Comparison of ENCODE assay signal across 8 mouse cellular contexts in genomic region chr7:127894480-127894879, GRCm38 (mm10). TPM values are rescaled to one million over a fixed set of nuclear protein-coding genes. Genes with fewer than 3 reads are reported as not detected.
DNase-seq lines count a peak whose midpoint lies in the region; ATAC-seq lines count a peak whose summit lies in the region.

No protein-coding gene starts in this region.

- peaks cover 21% of the 10 kb centered on the region for H3K36me3 ChIP-seq in kidney, embryonic 14.5 days (ENCODE audit: control insufficient read depth, insufficient read depth, low read length)
- peaks cover 19% of the 10 kb centered on the region for H3K36me3 ChIP-seq in forebrain, embryonic 12.5 days (replicated peaks)
- peaks cover 5% of the 10 kb centered on the region; the same call in 1 of the 2 replicates for H3K36me3 ChIP-seq in liver, embryonic 11.5 days (ENCODE audit: control insufficient read depth, insufficient read depth, low read length)
- H3K36me3 ChIP-seq in neural tube, embryonic 15.5 days, result peaks cover 28% of the 10 kb centered on the region

- H3K27ac ChIP-seq in kidney, embryonic 14.5 days (ENCODE audit: low read depth, low read length), result no peak overlapping the region
- H3K27ac ChIP-seq in forebrain, embryonic 12.5 days, result no peak overlapping the region
- H3K27ac ChIP-seq in liver, embryonic 11.5 days (ENCODE audit: low read depth, low read length), result peak overlapping the region; percentile 46; the same call in 1 of the 2 replicates
- H3K27ac ChIP-seq in neural tube, embryonic 15.5 days (replicated peaks), result peak overlapping the region; percentile 75; the same call in 1 of the 2 replicates

- intact Hi-C loops in left cerebral cortex, postnatal 10 days (cut with DNase I), result no loop called here

- H3K4me2 ChIP-seq in kidney, embryonic 14.5 days (replicated peaks; ENCODE audit: low read depth, low read length), result peak overlapping the region; percentile 88
- H3K4me2 ChIP-seq in forebrain, embryonic 12.5 days, result peak overlapping the region; percentile 82
- peak overlapping the region; percentile 92 for H3K4me2 ChIP-seq in liver, embryonic 11.5 days
- peak overlapping the region; percentile 72 for H3K4me2 ChIP-seq in neural tube, embryonic 15.5 days

- H3K9me3 ChIP-seq in kidney, embryonic 14.5 days (ENCODE audit: control insufficient read depth, low read length), result no peaks in the 10 kb centered on the region
- no peaks in the 10 kb centered on the region for H3K9me3 ChIP-seq in forebrain, embryonic 12.5 days
- H3K9me3 ChIP-seq in liver, embryonic 11.5 days (ENCODE audit: control insufficient read depth, low read length), result no peaks in the 10 kb centered on the region
- no peaks in the 10 kb centered on the region for H3K9me3 ChIP-seq in neural tube, embryonic 15.5 days (replicated peaks)

- H3K4me3 ChIP-seq in kidney, embryonic 14.5 days (ENCODE audit: low read length), result peak overlapping the region; percentile 70
- peak overlapping the region; percentile 59; the same call in 1 of the 2 replicates for H3K4me3 ChIP-seq in forebrain, embryonic 12.5 days (replicated peaks)
- H3K4me3 ChIP-seq in liver, embryonic 11.5 days (ENCODE audit: low read depth, low read length), result peak overlapping the region; percentile 66
- peak overlapping the region; percentile 61 for H3K4me3 ChIP-seq in neural tube, embryonic 15.5 days (replicated peaks)

- WGBS in kidney, embryonic 14.5 days, result 56% methylated on average over 5 of the region's 5 CpGs
- WGBS in forebrain, embryonic 12.5 days, result 86% methylated on average over 5 of the region's 5 CpGs
- WGBS in liver, embryonic 11.5 days, result 79% methylated on average over 5 of the region's 5 CpGs
- 80% methylated on average over 5 of the region's 5 CpGs for WGBS in neural tube, embryonic 15.5 days

- H3K9ac ChIP-seq in kidney, embryonic 14.5 days (ENCODE audit: low read depth, low read length), result peak overlapping the region; percentile 72; the same call in 1 of the 2 replicates
- H3K9ac ChIP-seq in forebrain, embryonic 12.5 days, result 0 out of 2 replicates have a peak overlapping the region, but pooled peaks have one; percentile 59
- H3K9ac ChIP-seq in liver, embryonic 11.5 days (ENCODE audit: low read depth, low read length), result peak overlapping the region; percentile 79; the same call in 1 of the 2 replicates
- H3K9ac ChIP-seq in neural tube, embryonic 15.5 days (replicated peaks), result peak overlapping the region; percentile 56

- peaks cover 7% of the 10 kb centered on the region; the same call in 1 of the 2 replicates for H3K4me1 ChIP-seq in kidney, embryonic 14.5 days (ENCODE audit: control insufficient read depth, insufficient read depth, low read length)
- H3K4me1 ChIP-seq in forebrain, embryonic 12.5 days, result peaks cover 10% of the 10 kb centered on the region
- peaks cover 12% of the 10 kb centered on the region for H3K4me1 ChIP-seq in liver, embryonic 11.5 days (replicated peaks; ENCODE audit: control insufficient read depth, insufficient read depth, low read length)
- peaks cover 13% of the 10 kb centered on the region for H3K4me1 ChIP-seq in neural tube, embryonic 15.5 days

- no peak for ATAC-seq in kidney, embryonic 14.5 days (ENCODE audit: low FRiP score, low TSS enrichment)
- no peak for ATAC-seq in forebrain, embryonic 12.5 days (ENCODE audit: low FRiP score)
- ATAC-seq in liver, embryonic 11.5 days (replicated peaks; ENCODE audit: low FRiP score), result no peak
- no peak for ATAC-seq in neural tube, embryonic 15.5 days (ENCODE audit: low FRiP score)

- no peaks in the 10 kb centered on the region for H3K27me3 ChIP-seq in kidney, embryonic 14.5 days (ENCODE audit: control insufficient read depth, insufficient read depth, low read length)
- 0 out of 2 replicates have a peak, but pooled peaks cover 2% of the 10 kb centered on the region for H3K27me3 ChIP-seq in forebrain, embryonic 12.5 days
- H3K27me3 ChIP-seq in liver, embryonic 11.5 days (replicated peaks; ENCODE audit: control insufficient read depth, insufficient read depth, low read length), result no peaks in the 10 kb centered on the region
- no peaks in the 10 kb centered on the region for H3K27me3 ChIP-seq in neural tube, embryonic 15.5 days (replicated peaks)

- DNase-seq in kidney, postnatal 10 days, result no peak
- DNase-seq in liver, embryonic 11.5 days (ENCODE audit: low spot score), result no peak
- no peak for DNase-seq in adrenal gland, postnatal 10 days
- no peak for DNase-seq in adrenal gland, postnatal 25 days
- no peak for DNase-seq in left cerebral cortex, postnatal 10 days (ENCODE audit: extremely low spot score in 1 of 2, low spot score in 2 of 2)

RNA-seq across cellular contexts. Expression of gene Gm21974, which starts 0.8 kb away (rescaled TPM):
- polyA plus RNA-seq in kidney, embryonic 14.5 days (2014; fragmentation: Nextera tagmentation; extraction: Ambion mirVana), result not detected in 2 replicates
- not detected in 2 replicates for polyA plus RNA-seq in forebrain, embryonic 12.5 days (2016; fragmentation: Nextera tagmentation; extraction: Ambion mirVana)
- polyA plus RNA-seq in liver, embryonic 11.5 days (2014; fragmentation: Nextera tagmentation; extraction: Ambion mirVana), result 0.08 TPM in 1 of 2 replicates, not detected in the other
- polyA plus RNA-seq in neural tube, embryonic 15.5 days (2015; fragmentation: Nextera tagmentation; extraction: Ambion mirVana), result not detected in 2 replicates
- not detected for total RNA-seq in adrenal gland, postnatal 10 days (2021)
- not detected in 2 replicates for total RNA-seq in adrenal gland, postnatal 25 days (2021)
- not detected for total RNA-seq in left cerebral cortex, postnatal 10 days (2021)

RNA-seq across cellular contexts. Expression of gene Vkorc1, which starts 0.9 kb away (rescaled TPM):
- polyA plus RNA-seq in kidney, embryonic 14.5 days (2014; fragmentation: Nextera tagmentation; extraction: Ambion mirVana), result 125 and 156 TPM in 2 replicates
- 36.6 and 46.6 TPM in 2 replicates for polyA plus RNA-seq in forebrain, embryonic 12.5 days (2016; fragmentation: Nextera tagmentation; extraction: Ambion mirVana)
- polyA plus RNA-seq in liver, embryonic 11.5 days (2014; fragmentation: Nextera tagmentation; extraction: Ambion mirVana), result 108 and 110 TPM in 2 replicates
- 86.2 and 96.0 TPM in 2 replicates for polyA plus RNA-seq in neural tube, embryonic 15.5 days (2015; fragmentation: Nextera tagmentation; extraction: Ambion mirVana)
- total RNA-seq in adrenal gland, postnatal 10 days (2021), result 100 to 1,000 TPM in 1 of 2 experiments, 10 to 100 TPM in 1; 84.3 to 112 TPM
- 69.5 and 76.6 TPM in 2 replicates for total RNA-seq in adrenal gland, postnatal 25 days (2021)
- 10 to 100 TPM; 23.9 to 24.6 TPM for total RNA-seq in left cerebral cortex, postnatal 10 days (2021)

RNA-seq across cellular contexts. Expression of gene Prss53, which starts 3.7 kb away (rescaled TPM):
- 0.73 and 0.77 TPM in 2 replicates for polyA plus RNA-seq in kidney, embryonic 14.5 days (2014; fragmentation: Nextera tagmentation; extraction: Ambion mirVana)
- polyA plus RNA-seq in forebrain, embryonic 12.5 days (2016; fragmentation: Nextera tagmentation; extraction: Ambion mirVana), result 0.49 and 0.77 TPM in 2 replicates
- 0.40 and 0.48 TPM in 2 replicates for polyA plus RNA-seq in liver, embryonic 11.5 days (2014; fragmentation: Nextera tagmentation; extraction: Ambion mirVana)
- polyA plus RNA-seq in neural tube, embryonic 15.5 days (2015; fragmentation: Nextera tagmentation; extraction: Ambion mirVana), result 1.1 and 1.2 TPM in 2 replicates
- 1 to 10 TPM in 1 of 2 experiments, under 1 TPM in 1; 0.72 to 1.2 TPM for total RNA-seq in adrenal gland, postnatal 10 days (2021)
- 1.2 and 2.2 TPM in 2 replicates for total RNA-seq in adrenal gland, postnatal 25 days (2021)
- total RNA-seq in left cerebral cortex, postnatal 10 days (2021), result under 1 TPM; 0.49 to 0.73 TPM

RNA-seq across cellular contexts. Expression of gene Bckdk, which starts 9.4 kb away (rescaled TPM):
- 152 and 155 TPM in 2 replicates for polyA plus RNA-seq in kidney, embryonic 14.5 days (2014; fragmentation: Nextera tagmentation; extraction: Ambion mirVana)
- polyA plus RNA-seq in forebrain, embryonic 12.5 days (2016; fragmentation: Nextera tagmentation; extraction: Ambion mirVana), result 89.2 and 92.8 TPM in 2 replicates
- 126 and 132 TPM in 2 replicates for polyA plus RNA-seq in liver, embryonic 11.5 days (2014; fragmentation: Nextera tagmentation; extraction: Ambion mirVana)
- 58.2 and 66.7 TPM in 2 replicates for polyA plus RNA-seq in neural tube, embryonic 15.5 days (2015; fragmentation: Nextera tagmentation; extraction: Ambion mirVana)
- 100 to 1,000 TPM; 124 to 135 TPM for total RNA-seq in adrenal gland, postnatal 10 days (2021)
- total RNA-seq in adrenal gland, postnatal 25 days (2021), result 119 and 123 TPM in 2 replicates
- total RNA-seq in left cerebral cortex, postnatal 10 days (2021), result 10 to 100 TPM; 43.0 to 43.2 TPM

RNA-seq across cellular contexts. Expression of gene Kat8, which starts 17.8 kb away (rescaled TPM):
- polyA plus RNA-seq in kidney, embryonic 14.5 days (2014; fragmentation: Nextera tagmentation; extraction: Ambion mirVana), result 37.2 and 48.9 TPM in 2 replicates
- polyA plus RNA-seq in forebrain, embryonic 12.5 days (2016; fragmentation: Nextera tagmentation; extraction: Ambion mirVana), result 46.6 and 52.4 TPM in 2 replicates
- 44.2 and 47.0 TPM in 2 replicates for polyA plus RNA-seq in liver, embryonic 11.5 days (2014; fragmentation: Nextera tagmentation; extraction: Ambion mirVana)
- polyA plus RNA-seq in neural tube, embryonic 15.5 days (2015; fragmentation: Nextera tagmentation; extraction: Ambion mirVana), result 41.3 and 46.1 TPM in 2 replicates
- 10 to 100 TPM; 22.5 to 24.7 TPM for total RNA-seq in adrenal gland, postnatal 10 days (2021)
- total RNA-seq in adrenal gland, postnatal 25 days (2021), result 30.0 and 32.6 TPM in 2 replicates
- 10 to 100 TPM; 24.2 to 26.9 TPM for total RNA-seq in left cerebral cortex, postnatal 10 days (2021)

Comparison
In these comparisons a context has a peak if more than half of its experiments do, and no peak if none do; other contexts are left out.
1. H3K27ac ChIP-seq: peak in liver, embryonic 11.5 days (single experiment) and neural tube, embryonic 15.5 days (single experiment); none in kidney, embryonic 14.5 days (single experiment) and forebrain, embryonic 12.5 days (single experiment).
2. Peak in every context shown above with its lines, with median percentiles within 50 percentile points of each other: H3K4me2 ChIP-seq, H3K4me3 ChIP-seq and H3K9ac ChIP-seq.